Mouse (Mus musculus): ENCODE results near the gene Dnajc28.

- TF ChIP-seq CTCF (IDR thresholded peaks at IDR 0.05; ENCODE audit: low read depth), result no peak
- no peak for TF ChIP-seq EP300 (IDR thresholded peaks at IDR 0.05; ENCODE audit: low read depth)
These were observed 11.9 kb downstream of the Dnajc28 start for GRCm38 (mm10) chr16:91606958-91607357.
